Mouse (Mus musculus): Measurements from ENCODE around the gene Syngr2. TPM values are rescaled to one million over a fixed set of nuclear protein-coding genes. Genes with fewer than 3 reads are reported as not detected.
A peak's percentile ranks its signal among the peaks of the same experiment; 100 is the strongest.
"Not testable (repeated sequence)": the region's sequence is repeated elsewhere in the genome, so short reads cannot be mapped to it uniquely, and the experiment has no call there.

Gene Syngr2
- polyA plus RNA-seq, 1 experiment from 2014 or later: 132 TPM

DNA sequence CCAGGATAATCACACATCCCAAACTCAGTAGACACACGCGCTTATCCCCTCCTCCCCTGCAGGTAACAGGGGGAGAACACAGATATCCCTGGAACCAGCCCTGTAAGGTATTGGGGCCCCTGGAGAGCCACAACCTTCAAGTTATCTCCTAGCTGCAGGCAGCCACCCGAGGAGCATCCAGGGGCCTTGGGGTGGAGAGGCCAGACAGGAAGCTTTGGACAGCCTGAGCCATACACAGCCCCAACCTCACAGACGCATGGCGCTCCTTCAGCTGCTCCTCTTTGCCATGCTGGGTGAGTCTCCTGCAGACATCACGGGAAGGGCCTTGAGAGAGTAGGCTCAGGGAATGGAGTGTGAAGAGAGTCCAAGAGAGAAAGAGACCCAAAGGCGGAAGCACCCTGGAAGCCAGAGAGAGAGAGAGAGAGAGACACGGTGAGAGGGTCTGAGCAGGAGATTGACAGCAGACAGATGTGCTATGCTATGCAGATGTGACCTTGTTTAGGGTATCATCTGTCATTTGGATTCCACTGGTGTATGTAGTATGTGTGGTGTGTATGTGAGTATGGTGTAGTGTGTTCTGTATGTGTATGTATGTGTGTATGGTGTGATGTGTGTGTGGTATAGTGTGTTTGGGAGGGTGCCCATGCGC is 11.8 kb upstream of the Syngr2 start, which contains the start of gene 6030468B19Rik:
TSS of gene 6030468B19Rik (plus strand) at position 150 of the 649 bp plus-strand sequence.
- Histone ChIP-seq H3K9me3 (no peaks in the 10 kb centered on the region), H3K27me3 (replicated peaks) (no peaks in the 10 kb centered on the region), H3K4me1 (peaks cover 12% of the 10 kb centered on the region), H3K4me2 (no peak within 1 kb of the TSS), H3K9ac (no peak within 1 kb of the TSS), H3K4me3 (replicated peaks) (0 out of 2 replicates have a peak within 1 kb of the TSS, but pooled peaks have one; percentile 5), H3K27ac (no peak within 1 kb of the TSS), H3K36me3 (no peaks in the 10 kb centered on the region)
- 45% methylated on average over 9 of the region's 9 CpGs for WGBS
- peak; percentile 90 for ATAC-seq (ENCODE audit: insufficient read depth, low FRiP score, low read depth)

DNA sequence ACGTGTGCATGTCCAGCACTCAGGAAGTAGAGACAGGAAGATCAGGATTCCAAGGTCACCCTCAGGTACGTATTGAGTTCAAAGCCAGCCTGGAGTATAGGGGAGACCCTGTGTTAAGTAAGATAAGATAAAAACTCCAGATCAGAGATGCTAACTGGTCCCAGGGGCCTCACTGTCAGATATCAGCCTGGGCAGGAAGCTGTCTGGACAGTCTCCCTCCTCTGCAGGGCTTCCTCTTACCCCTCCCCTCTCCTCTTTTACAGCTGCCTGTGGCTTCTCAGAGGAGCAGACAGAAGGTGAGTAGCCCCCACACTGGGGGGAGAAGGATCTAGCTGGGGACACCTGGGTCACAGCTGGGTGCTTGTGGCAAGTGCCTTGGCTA is 11.3 kb upstream of the Syngr2 start:
- H3K4me3 ChIP-seq (replicated peaks): 0 out of 2 replicates have a peak overlapping the region, but pooled peaks have one; percentile 5
- H3K36me3 ChIP-seq: no peaks in the 10 kb centered on the region
- H3K9ac ChIP-seq: no peak overlapping the region
- peaks cover 11% of the 10 kb centered on the region for H3K4me1 ChIP-seq
- H3K9me3 ChIP-seq: no peaks in the 10 kb centered on the region
- no peak overlapping the region for H3K27ac ChIP-seq
- H3K4me2 ChIP-seq: no peak overlapping the region
- WGBS: 32% methylated on average over 2 of the region's 2 CpGs
- peak; percentile 59; the same call in 1 of the 2 replicates for ATAC-seq (ENCODE audit: insufficient read depth, low FRiP score, low read depth)
- no peaks in the 10 kb centered on the region for H3K27me3 ChIP-seq (replicated peaks)

- no peak overlapping the region for H3K9ac ChIP-seq
- H3K9me3 ChIP-seq: no peaks in the 10 kb centered on the region
- H3K4me3 ChIP-seq (replicated peaks): no peak overlapping the region
- H3K27me3 ChIP-seq (replicated peaks): no peaks in the 10 kb centered on the region
- WGBS: 60% methylated on average over 5 of the region's 5 CpGs
- ATAC-seq (ENCODE audit: insufficient read depth, low FRiP score, low read depth): no peak
- H3K27ac ChIP-seq: no peak overlapping the region
- H3K4me1 ChIP-seq: peaks cover 8% of the 10 kb centered on the region
- H3K36me3 ChIP-seq: no peaks in the 10 kb centered on the region
- no peak overlapping the region for H3K4me2 ChIP-seq
These were observed 10.3 kb upstream of the Syngr2 start for GRCm38 (mm10) chr11:117799174-117799573.

GRCm38 (mm10) chr11:117800038-117800437 is 9.4 kb upstream of the Syngr2 start:
- H3K4me3 ChIP-seq (replicated peaks): no peak overlapping the region
- 85% methylated on average over 7 of the region's 7 CpGs for WGBS

GRCm38 (mm10) chr11:117801650-117802049 is 7.8 kb upstream of the Syngr2 start:
- H3K27me3 ChIP-seq (replicated peaks): no peaks in the 10 kb centered on the region
- H3K4me2 ChIP-seq: no peak overlapping the region
- H3K4me3 ChIP-seq (replicated peaks): no peak overlapping the region
- peaks cover 8% of the 10 kb centered on the region for H3K4me1 ChIP-seq
- no peak overlapping the region for H3K9ac ChIP-seq
- no peaks in the 10 kb centered on the region for H3K9me3 ChIP-seq
- no peak for ATAC-seq (ENCODE audit: insufficient read depth, low FRiP score, low read depth)
- H3K27ac ChIP-seq: no peak overlapping the region
- 72% methylated on average over 7 of the region's 7 CpGs for WGBS
- no peaks in the 10 kb centered on the region for H3K36me3 ChIP-seq

More at GRCm38 (mm10) chr11:117800038-117800437, 9.4 kb upstream of the Syngr2 start:
- Histone ChIP-seq H3K4me1 (peaks cover 8% of the 10 kb centered on the region), H3K36me3 (no peaks in the 10 kb centered on the region), H3K4me2 (no peak overlapping the region), H3K27me3 (replicated peaks) (no peaks in the 10 kb centered on the region), H3K9ac (no peak overlapping the region), H3K27ac (no peak overlapping the region), H3K9me3 (no peaks in the 10 kb centered on the region)
- ATAC-seq (ENCODE audit: insufficient read depth, low FRiP score, low read depth): no peak

DNA sequence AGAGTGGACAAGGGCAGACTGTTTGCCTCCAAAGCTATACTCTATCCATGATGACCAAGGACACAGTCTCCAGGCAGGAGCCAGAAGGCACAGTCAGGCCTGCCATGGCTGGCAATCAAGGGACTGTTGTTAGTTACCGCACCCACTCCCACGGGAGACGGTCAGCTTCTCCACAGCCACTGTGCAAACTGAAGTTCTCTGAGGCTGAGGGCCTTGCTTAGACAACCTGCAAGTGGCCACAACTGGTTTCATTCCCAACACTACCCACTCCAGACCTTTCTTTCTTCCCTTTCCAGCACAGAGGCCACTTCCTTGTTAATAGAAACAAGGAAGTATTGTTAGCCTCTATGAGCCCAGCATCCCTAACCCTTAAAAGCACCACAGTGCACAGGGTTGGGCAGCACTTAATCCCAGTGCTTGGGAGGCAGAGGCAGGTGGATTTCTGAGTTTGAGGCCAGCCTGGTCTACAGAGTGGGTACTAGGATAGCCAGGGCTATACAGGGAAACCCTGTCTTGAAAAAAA is 6.2 kb upstream of the Syngr2 start:
- H3K4me3 ChIP-seq (replicated peaks): no peak overlapping the region
- peaks cover 3% of the 10 kb centered on the region for H3K4me1 ChIP-seq
- no peaks in the 10 kb centered on the region for H3K36me3 ChIP-seq
- no peak overlapping the region for H3K27ac ChIP-seq
- H3K9me3 ChIP-seq: no peaks in the 10 kb centered on the region
- no peak for ATAC-seq (ENCODE audit: insufficient read depth, low FRiP score, low read depth)
- no peaks in the 10 kb centered on the region for H3K27me3 ChIP-seq (replicated peaks)
- 90% methylated on average over 3 of the region's 3 CpGs for WGBS
- H3K4me2 ChIP-seq: no peak overlapping the region
- H3K9ac ChIP-seq: no peak overlapping the region

GRCm38 (mm10) chr11:117806781-117807180 is 2.7 kb upstream of the Syngr2 start:
- Histone ChIP-seq H3K4me1 (peaks cover 9% of the 10 kb centered on the region), H3K9me3 (no peaks in the 10 kb centered on the region), H3K27me3 (replicated peaks) (no peaks in the 10 kb centered on the region), H3K36me3 (no peaks in the 10 kb centered on the region), H3K4me3 (replicated peaks) (no peak overlapping the region), H3K9ac (no peak overlapping the region), H3K4me2 (no peak overlapping the region), H3K27ac (no peak overlapping the region)
- 91% methylated on average over 6 of the region's 6 CpGs for WGBS
- no peak for ATAC-seq (ENCODE audit: insufficient read depth, low FRiP score, low read depth)

DNA sequence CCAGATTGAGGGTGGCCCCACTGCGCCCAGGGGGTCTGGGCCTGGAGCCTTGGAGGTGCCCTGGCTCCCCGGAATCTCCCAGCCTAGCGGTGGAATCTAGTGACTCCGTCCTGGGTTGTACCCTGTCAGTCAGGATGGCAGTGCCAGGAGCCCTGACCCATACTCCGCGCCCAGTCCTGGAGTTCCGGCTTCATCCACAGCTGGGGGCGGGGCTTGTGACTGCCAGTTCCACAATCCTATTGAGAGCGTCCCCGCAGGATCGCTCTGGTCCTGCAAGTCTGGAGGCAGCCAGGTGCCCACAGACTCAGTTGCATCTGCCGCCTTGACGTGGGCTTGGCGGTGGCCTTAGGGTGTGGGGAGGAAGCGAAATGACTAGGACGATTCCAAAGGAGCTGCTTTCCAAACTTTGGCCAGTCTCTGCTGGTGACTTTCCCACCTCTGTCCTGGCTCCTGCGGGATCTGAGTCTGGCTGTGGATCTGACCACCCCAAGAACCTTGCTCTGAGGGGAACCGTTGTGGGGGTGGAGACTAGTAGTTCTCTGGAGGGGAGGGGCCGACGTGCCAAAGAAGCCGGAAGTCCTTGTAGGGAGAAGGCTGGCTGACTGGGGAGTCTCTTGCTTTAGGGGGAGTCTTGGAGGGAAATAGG is 1.1 kb downstream of the Syngr2 start:
- H3K27me3 ChIP-seq (replicated peaks): no peaks in the 10 kb centered on the region
- under 1% methylated on average over 21 of the region's 21 CpGs for WGBS
- peaks cover 9% of the 10 kb centered on the region for H3K4me1 ChIP-seq
- H3K4me3 ChIP-seq (replicated peaks): peak overlapping the region; percentile 79
- H3K9ac ChIP-seq: peak overlapping the region; percentile 70
- H3K36me3 ChIP-seq: peaks cover 24% of the 10 kb centered on the region
- ATAC-seq (ENCODE audit: insufficient read depth, low FRiP score, low read depth): peak; percentile 81
- peak overlapping the region; percentile 91 for H3K4me2 ChIP-seq
- H3K27ac ChIP-seq: peak overlapping the region; percentile 85
- H3K9me3 ChIP-seq: no peaks in the 10 kb centered on the region

GRCm38 (mm10) chr11:117813867-117814266 is 4.4 kb downstream of the Syngr2 start:
- Histone ChIP-seq H3K36me3 (peaks cover 52% of the 10 kb centered on the region), H3K9ac (no peak overlapping the region), H3K4me1 (peaks cover 9% of the 10 kb centered on the region), H3K27ac (no peak overlapping the region), H3K4me3 (replicated peaks) (no peak overlapping the region), H3K27me3 (replicated peaks) (no peaks in the 10 kb centered on the region), H3K4me2 (no peak overlapping the region), H3K9me3 (no peaks in the 10 kb centered on the region)
- ATAC-seq (ENCODE audit: insufficient read depth, low FRiP score, low read depth): no peak
- WGBS: 63% methylated on average over 5 of the region's 5 CpGs

DNA sequence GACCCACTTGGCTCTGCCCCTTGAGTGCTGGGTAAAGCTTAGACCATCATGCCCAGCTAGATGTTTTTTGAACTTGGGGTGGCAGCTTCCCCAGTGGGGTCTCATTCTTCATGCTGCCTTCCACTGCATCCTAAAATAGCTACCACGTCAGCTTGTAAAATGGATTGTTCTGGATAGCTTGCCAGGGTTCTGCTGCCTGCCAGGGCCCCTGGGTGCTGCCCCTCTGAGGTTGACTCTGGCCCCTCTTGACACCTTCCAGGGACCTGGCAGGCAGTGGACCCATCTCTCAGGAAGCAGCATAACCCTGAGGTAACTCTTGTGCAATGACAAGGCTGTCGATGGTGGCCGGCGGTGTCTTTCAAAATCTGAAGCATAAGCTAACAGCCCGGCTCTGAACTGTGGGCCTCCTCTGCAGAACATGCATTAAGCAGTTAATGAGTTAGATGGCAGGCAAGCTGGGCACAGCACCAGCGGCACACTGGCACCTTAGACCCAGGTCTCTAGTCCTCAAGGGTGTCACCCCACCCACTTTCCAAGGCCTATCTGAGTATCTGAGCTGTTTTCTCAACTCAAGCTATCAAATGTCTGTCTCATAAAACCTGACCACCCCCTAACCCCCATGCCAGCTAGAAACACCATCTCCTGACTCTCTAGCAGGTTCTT is 5.4 kb downstream of the Syngr2 start:
- 87% methylated on average over 6 of the region's 6 CpGs for WGBS
- Histone ChIP-seq H3K4me1 (peaks cover 3% of the 10 kb centered on the region), H3K9ac (no peak overlapping the region), H3K4me3 (replicated peaks) (no peak overlapping the region), H3K9me3 (no peaks in the 10 kb centered on the region), H3K27me3 (replicated peaks) (no peaks in the 10 kb centered on the region), H3K4me2 (no peak overlapping the region), H3K27ac (no peak overlapping the region), H3K36me3 (peaks cover 58% of the 10 kb centered on the region)
- ATAC-seq (ENCODE audit: insufficient read depth, low FRiP score, low read depth): no peak

DNA sequence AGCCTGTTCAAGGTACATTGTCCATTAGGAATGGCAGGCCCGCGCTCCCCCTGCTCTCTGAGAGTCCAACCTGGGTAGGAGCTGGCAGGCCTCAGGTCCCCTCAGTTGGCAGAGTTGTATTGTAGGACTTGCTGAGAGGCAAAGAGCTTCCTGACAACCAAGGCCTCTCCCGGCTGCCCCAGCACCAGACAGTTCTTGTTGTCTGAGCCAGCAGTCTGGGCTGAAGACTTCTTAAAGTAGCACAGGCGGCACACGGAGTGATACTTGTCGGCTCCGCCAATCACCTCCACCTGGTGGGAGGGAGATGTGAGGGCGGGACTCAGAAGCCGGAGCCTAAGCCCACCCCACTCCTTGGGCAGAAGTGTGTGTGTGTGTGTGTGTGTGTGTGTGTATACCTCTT is 6.4 kb downstream of the Syngr2 start:
- H3K27me3 ChIP-seq (replicated peaks): not testable (repeated sequence)
- H3K36me3 ChIP-seq: peaks cover 65% of the 10 kb centered on the region
- 79% methylated on average over 9 of the region's 9 CpGs for WGBS

More for the DNA sequence above, 6.4 kb downstream of the Syngr2 start:
- not testable (repeated sequence) for H3K9ac ChIP-seq; H3K4me2 ChIP-seq; H3K4me3 ChIP-seq (replicated peaks); H3K4me1 ChIP-seq; H3K27ac ChIP-seq; H3K9me3 ChIP-seq; ATAC-seq (ENCODE audit: insufficient read depth, low FRiP score, low read depth)
